Mouse (Mus musculus) adrenal gland, postnatal 10 days (tissue): ENCODE results near the gene Leng8. TPM values are rescaled to one million over a fixed set of nuclear protein-coding genes. Genes with fewer than 3 reads are reported as not detected.

Experiments used
- DNase-seq: peaks from one replicate; pipeline ENCODE4 v3.0.0; 2021; ENCODE audit warnings: mixed read lengths
- total RNA-seq, 2 experiments: library from RNA; stranded (reverse); gene quantifications; 2 replicates each; pipeline ENCODE4 v1.2.3; 2021

Gene Leng8
- total RNA-seq, 2 experiments from 2014 or later: 66.0 to 134 TPM

GRCm38 (mm10) chr7:4126992-4127785 lies 9.7 kb upstream of the Leng8 start:
- no peak for DNase-seq

GRCm38 (mm10) chr7:4127894-4128293 lies 8.9 kb upstream of the Leng8 start:
- no peak for DNase-seq

GRCm38 (mm10) chr7:4128860-4129259 lies 8.0 kb upstream of the Leng8 start:
- no peak for DNase-seq

- DNase-seq: peak; percentile 87
These were observed 6.0 kb upstream of the Leng8 start for GRCm38 (mm10) chr7:4130686-4131452.

- no peak for DNase-seq
These were observed 4.9 kb upstream of the Leng8 start for GRCm38 (mm10) chr7:4131964-4132363.

DNA sequence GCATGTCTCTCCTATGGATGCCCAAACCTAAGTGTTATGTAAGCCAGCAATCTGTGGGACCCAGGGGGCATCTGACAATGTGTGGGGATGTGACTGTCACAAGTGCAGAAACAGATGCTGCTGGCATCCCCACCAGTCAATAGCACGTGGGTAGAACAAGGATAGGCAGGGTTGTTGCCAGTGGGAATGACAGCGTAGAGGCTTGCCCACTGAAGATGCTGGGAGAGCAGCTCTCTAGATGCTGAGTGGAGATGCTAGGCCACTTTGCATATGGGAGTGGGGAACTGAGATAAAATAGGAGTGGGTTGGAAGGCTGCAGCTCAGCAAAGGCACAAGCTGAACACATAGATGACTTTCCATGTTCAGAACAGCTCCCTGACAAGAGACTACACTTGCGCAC lies 4.3 kb upstream of the Leng8 start:
- DNase-seq: no peak

- no peak for DNase-seq
These were observed 3.8 kb upstream of the Leng8 start for GRCm38 (mm10) chr7:4132998-4133397.

DNA sequence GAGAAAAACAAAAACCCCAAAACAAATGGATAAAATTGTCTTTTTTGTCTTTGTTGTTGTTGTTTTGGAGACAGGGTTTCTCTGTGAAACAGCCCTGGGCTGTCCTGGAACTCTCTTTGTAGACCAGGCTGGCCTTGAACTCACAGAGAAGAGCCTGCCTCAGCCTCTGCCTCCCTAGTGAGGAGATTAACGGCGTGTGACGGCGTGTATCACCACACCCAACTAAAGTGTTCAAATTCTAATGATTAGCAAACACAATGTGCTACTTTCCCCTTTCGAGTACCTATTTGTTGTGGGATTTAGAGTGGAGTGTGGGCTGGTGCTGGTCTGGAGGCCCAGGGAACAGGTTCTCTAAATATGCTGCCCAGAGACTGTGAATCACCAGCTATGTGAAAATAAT lies 1.9 kb upstream of the Leng8 start:
- no peak for DNase-seq

- no peak for DNase-seq
These were observed 452 bp upstream of the Leng8 start for GRCm38 (mm10) chr7:4136404-4136770.

DNA sequence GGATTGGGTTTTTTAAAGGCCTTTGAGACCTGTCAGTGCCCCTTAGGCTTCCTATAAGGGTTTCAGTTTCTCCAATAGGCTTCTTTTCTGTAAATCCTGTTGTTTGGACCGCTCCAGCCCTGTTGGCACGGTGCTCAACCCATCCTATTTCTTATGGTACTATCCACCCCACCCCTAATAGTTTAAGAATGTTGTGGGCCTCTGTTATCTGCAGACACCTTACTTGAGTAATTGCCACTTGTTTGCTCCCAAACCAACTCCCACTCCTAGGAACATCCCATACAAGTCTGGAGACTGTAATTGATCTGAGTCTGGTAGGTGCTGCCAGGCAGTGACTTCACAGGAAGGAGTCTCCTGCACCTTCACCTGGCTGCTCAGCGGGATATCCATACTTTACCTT lies 907 bp downstream of the Leng8 start:
- DNase-seq: no peak

DNA sequence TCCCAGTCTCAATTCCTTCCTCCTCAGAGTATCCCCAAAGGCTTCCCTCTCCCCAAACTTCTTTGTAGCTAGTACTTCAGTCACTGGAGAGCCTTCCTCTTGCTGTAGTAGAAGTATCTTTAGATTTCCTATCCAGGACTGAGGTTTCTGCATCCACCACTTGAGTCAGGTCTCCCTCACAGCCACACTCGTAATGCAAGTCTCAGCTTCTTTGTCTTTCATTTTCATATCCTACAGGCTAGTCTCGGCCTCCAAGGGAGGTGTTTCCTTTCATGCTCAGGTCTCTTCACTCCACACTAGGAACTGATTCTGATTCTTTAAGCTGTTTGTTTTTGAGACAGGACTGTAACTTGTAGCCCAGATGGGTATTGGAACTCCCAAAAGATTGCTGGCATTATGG lies 1.3 kb downstream of the Leng8 start:
- no peak for DNase-seq

DNA sequence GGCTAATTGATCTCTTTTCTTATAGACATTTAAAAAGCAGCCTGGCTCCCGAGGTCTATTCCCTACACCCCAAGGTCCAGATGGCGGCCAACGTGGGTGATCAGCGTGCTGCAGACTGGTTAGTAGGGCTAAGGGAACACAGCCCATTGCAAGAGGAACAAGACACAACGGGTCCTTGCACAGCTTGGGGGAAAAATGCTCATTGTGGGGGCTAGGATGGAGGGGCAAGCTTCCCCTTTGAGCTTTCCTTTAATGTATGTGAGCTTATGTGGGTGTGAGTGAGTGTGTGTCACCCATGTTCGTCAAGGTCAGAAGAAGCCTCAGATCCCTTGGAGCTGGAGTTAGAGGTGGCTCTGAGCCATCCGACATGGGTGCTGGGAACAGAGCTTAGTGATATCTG lies 1.8 kb downstream of the Leng8 start:
- DNase-seq: no peak

GRCm38 (mm10) chr7:4139391-4139790 lies 2.6 kb downstream of the Leng8 start:
- DNase-seq: no peak

GRCm38 (mm10) chr7:4141648-4142325 lies 4.9 kb downstream of the Leng8 start:
- no peak for DNase-seq

DNA sequence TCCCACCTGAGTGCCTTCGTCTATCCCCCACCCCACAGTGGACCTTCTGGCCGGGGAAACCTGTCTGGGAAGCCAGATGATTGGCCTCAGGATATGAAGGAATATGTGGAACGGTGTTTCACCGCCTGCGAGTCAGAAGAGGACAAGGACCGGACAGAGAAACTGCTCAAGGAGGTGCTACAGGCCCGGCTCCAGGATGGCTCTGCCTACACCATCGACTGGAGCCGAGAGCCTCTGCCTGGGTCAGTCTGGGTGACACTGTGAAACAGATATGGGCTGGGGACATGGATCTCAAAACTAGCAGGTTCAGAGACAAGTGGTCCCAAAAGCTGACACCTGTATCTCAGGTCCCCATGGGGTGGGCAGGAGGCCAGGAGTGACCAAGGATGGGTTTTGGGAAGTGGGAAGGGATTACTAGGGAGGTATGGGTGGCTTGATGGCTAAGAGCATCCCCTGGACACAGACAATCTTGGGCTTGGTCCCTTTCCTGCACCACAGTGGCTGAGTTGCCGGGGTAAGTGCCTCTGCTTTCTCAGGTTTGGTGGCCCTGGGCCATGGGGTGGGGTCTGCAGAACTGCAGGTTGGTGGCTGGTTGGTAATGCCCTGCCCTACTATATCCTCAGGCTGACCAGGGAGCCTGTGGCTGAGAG lies 6.1 kb downstream of the Leng8 start:
- DNase-seq: no peak

DNA sequence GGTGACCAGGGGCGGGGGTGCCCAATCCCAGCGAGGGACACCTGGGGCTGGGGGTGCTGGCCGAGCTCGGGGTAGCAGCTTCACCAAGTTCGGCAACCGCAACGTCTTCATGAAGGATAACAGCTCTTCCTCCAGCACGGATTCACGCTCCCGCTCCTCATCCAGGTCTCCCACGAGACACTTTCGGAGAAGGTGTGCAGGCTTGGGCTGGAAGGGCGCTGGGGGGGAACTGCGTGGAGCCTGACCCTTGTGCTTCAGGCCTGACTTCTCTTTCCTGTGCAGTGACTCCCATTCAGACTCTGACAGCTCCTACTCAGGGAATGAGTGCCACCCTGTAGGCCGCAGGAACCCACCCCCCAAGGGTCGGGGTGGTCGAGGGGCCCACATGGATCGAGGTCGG lies 6.7 kb downstream of the Leng8 start:
- no peak for DNase-seq

DNA sequence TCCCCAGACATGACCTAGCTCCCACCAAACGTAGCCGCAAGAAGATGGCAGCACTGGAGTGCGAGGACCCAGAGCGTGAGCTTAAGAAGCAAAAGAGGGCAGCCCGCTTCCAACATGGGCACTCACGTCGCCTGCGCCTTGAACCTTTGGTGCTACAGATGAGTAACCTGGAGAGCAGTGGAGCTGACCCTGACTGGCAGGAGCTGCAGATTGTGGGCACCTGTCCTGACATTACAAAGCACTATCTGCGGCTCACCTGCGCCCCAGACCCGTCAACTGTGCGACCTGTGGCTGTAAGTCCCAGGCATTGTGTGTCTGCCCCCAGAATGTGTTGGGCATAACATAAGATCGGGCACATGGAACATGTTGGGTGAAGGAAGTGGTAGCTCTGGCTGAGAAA lies 7.2 kb downstream of the Leng8 start:
- DNase-seq: no peak

DNA sequence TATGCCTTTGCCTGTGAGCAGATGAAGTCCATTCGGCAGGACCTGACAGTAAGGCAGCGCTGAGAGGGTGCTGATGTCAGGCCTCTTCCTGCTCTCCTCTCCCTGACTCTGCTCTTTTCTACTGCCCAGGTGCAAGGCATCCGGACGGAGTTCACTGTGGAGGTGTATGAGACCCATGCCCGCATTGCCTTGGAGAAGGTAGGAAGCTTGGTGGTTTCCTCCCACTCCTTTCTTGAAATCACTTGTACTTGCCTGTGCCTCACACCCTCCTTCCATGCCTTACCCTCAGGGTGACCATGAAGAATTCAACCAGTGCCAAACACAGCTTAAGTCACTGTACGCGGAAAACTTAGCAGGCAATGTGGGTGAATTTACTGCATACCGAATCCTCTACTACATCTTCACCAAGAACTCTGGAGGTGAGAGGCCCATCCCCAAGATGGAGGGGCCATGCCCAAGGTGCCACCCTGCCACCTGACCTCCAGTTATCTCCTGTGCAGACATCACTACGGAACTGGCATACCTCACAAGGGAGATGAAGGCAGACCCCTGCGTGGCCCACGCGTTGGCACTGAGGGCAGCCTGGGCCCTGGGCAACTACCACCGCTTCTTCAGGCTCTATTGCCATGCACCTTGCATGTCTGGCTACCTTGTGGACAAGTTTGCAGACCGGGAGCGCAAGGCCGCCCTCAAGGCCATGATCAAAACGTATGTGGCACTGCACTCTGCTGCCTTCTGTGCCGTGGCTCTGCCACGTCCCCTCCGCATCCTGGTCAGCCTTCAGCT lies 8.1 kb downstream of the Leng8 start:
- DNase-seq: no peak

DNA sequence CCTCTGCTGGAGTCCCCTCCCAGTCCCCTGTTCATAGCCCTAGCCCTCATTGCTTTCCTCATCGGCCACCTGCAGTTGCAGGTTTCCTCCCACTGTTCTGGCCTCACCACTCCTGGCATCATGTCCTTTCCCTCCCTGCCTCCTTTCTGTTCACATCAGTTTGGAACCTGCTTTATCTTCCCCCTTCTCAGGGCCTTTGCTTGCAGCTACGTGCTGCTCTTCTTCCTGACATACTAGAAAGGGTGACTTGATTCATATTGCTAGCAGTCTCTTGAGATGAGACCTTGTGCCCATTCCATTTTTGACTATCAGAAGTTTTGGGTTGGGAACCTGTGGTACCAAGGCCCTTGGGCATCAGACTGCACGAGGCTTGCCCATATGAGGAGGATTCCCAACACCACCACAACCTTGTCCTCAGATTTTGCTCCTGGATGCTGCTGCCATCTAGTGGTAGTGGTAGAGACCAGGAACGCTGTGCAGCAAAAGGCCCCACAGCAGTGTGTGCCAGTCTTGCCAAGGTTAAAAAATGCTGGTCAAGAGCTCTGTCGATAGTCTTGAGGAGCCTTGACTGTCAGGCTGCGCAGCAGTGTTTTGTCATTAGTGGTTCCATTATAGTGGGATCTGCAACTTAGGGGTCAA lies 8.8 kb downstream of the Leng8 start:
- DNase-seq: peak; percentile 78

DNA sequence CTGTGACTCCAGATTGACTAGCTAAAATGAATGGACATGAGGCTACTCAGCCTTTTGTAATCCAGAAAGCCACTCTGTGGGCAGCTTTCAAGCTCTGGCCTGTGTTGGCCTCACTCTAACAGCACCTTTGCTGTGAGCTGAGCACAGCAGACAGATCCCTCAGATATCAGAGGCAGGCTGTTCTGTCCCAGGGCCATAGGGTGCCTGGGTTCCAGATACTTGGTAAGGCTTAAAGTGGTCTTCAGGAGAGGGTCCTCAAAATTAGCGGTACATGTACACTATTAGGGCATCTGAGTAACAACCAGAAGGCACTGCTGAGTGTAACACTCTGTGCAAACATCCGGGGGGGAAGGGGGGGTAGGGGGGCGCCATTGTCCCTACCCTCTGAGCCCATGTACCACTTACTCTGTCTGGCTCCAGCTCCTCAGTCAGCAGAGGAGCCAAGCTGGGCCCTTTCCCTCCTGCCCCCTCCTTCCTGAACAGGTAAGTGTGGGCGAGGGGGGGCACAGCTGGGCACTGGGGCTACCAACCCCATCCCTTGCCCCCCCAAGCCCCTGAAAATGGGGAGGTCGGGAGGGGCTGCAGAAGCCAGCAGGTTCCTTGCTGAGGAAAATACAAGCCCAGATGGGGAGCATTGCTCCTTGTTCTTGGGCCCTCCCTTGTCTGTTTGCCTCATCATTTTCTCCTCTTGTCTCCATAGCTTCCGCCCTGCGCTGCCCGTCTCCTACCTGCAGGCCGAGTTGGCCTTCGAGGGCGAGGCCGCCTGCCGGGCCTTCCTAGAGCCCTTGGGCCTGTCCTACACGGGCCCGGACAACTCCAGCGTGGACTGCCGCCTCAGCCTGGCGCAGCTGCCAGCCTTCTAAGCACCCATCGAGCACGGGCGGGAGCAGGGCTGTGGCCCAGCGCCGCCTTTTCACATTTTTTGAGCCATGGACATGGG lies 9.7 kb downstream of the Leng8 start:
- peak; percentile 24 for DNase-seq
